13 mouse cellular contexts compared by ENCODE assay signal in the genomic region with DNA sequence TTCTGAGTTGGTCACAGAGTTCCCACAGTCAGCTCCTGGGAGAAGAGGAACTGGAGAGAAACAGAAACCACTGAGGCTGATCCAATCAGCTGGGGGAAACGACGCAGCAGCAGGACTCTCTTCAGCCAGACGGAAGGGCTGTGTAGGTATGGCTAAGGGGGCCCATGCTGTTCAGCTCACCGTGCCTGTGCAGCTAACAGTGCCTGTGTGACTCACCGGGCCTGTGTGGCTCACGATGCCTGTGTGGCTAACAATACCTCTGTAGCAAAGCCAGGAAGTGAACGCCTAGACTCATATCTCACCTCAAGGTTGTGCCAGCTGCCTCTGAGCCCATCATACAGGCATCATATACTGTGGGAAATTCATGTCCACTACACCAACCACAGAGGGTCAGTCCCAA. TPM values are rescaled to one million over a fixed set of nuclear protein-coding genes. Genes with fewer than 3 reads are reported as not detected.
DNase-seq lines count a peak whose midpoint lies in the region; ATAC-seq and TF ChIP-seq lines count a peak whose summit lies in the region.
"Had no signal": no experiment of that assay in that cellular context is flagged by ENCODE, and none has a peak within 500 bp of the region (broad histone marks: within the 10 kb centered on the region; RNA-seq: fewer than 3 reads in every experiment).

No protein-coding gene starts in this region.

- H3K27ac ChIP-seq in heart, postnatal 0 days (ENCODE audit: low read depth), result no peak overlapping the region
- no peak overlapping the region for H3K27ac ChIP-seq in neural tube, embryonic 15.5 days (replicated peaks)
- H3K27ac ChIP-seq: neural tube, embryonic 13.5 days had no signal

- no peaks in the 10 kb centered on the region for H3K27me3 ChIP-seq in heart, postnatal 0 days (ENCODE audit: control insufficient read depth, insufficient read depth, low read length)
- no peaks in the 10 kb centered on the region for H3K27me3 ChIP-seq in neural tube, embryonic 15.5 days (replicated peaks)
- H3K27me3 ChIP-seq: neural tube, embryonic 13.5 days had no signal

- 51% methylated on average over 7 of the region's 7 CpGs for WGBS in heart, postnatal 0 days
- 81% methylated on average over 7 of the region's 7 CpGs for WGBS in neural tube, embryonic 15.5 days

- peaks cover 24% of the 10 kb centered on the region for H3K4me1 ChIP-seq in heart, postnatal 0 days (ENCODE audit: control insufficient read depth, insufficient read depth)
- peaks cover 9% of the 10 kb centered on the region for H3K4me1 ChIP-seq in neural tube, embryonic 15.5 days

- TF ChIP-seq CTCF in heart, postnatal 0 days (IDR thresholded peaks at IDR 0.05; ENCODE audit: low read depth), result no peak

- H3K36me3 ChIP-seq in heart, postnatal 0 days (replicated peaks; ENCODE audit: control insufficient read depth, insufficient read depth, low read length), result no peaks in the 10 kb centered on the region
- peaks cover 4% of the 10 kb centered on the region; the same call in 1 of the 2 replicates for H3K36me3 ChIP-seq in neural tube, embryonic 15.5 days

- no peak for TF ChIP-seq EP300 in heart, postnatal 0 days (IDR thresholded peaks at IDR 0.05; ENCODE audit: low read depth)

- no peak overlapping the region for H3K9ac ChIP-seq in heart, postnatal 0 days (replicated peaks; ENCODE audit: low read depth, low read length)
- H3K9ac ChIP-seq in neural tube, embryonic 15.5 days (replicated peaks), result no peak overlapping the region
- H3K9ac ChIP-seq: neural tube, embryonic 13.5 days had no signal

- H3K9me3 ChIP-seq in heart, postnatal 0 days (replicated peaks; ENCODE audit: control insufficient read depth, low read length), result no peaks in the 10 kb centered on the region
- H3K9me3 ChIP-seq in neural tube, embryonic 15.5 days (replicated peaks), result no peaks in the 10 kb centered on the region
- H3K9me3 ChIP-seq: neural tube, embryonic 13.5 days had no signal

- H3K4me2 ChIP-seq in heart, postnatal 0 days (ENCODE audit: low read depth, low read length), result no peak overlapping the region
- H3K4me2 ChIP-seq in neural tube, embryonic 15.5 days, result no peak overlapping the region
- H3K4me2 ChIP-seq: neural tube, embryonic 13.5 days had no signal

- DNase-seq in heart, postnatal 0 days (ENCODE audit: low spot score), result no peak
- no peak for DNase-seq in heart, adult 9 months (ENCODE audit: low spot score in 2 of 2)
- peak; percentile 36 to 51 for DNase-seq in B cell, adult 2 months
- peak; percentile 70 for DNase-seq in brain, adult 2 months (ENCODE audit: low read depth, low spot score)
- DNase-seq in cerebellum, postnatal 4 days (ENCODE audit: low spot score in 2 of 2), result no peak
- no peak for DNase-seq in urinary bladder, adult 2 months (ENCODE audit: low spot score)
- DNase-seq: cerebellum, adult 9-11 months; gastrocnemius, postnatal 14 days; heart, postnatal 36 days; kidney, postnatal 4 days had no signal

- ATAC-seq in heart, postnatal 0 days (ENCODE audit: insufficient read depth, low read depth), result 0 out of 2 replicates have a peak, but pooled peaks have one; percentile 33
- ATAC-seq in monocyte, adult 5-6 weeks (replicated peaks; ENCODE audit: insufficient number of reproducible peaks, low FRiP score, low TSS enrichment, poor library complexity, severe bottlenecking), result peak; percentile 52
- no peak for ATAC-seq in neural tube, embryonic 15.5 days (ENCODE audit: low FRiP score)

- no peak overlapping the region for H3K4me3 ChIP-seq in heart, postnatal 0 days (ENCODE audit: low read depth, low read length)
- H3K4me3 ChIP-seq in neural tube, embryonic 15.5 days (replicated peaks), result no peak overlapping the region
- H3K4me3 ChIP-seq: neural tube, embryonic 13.5 days had no signal

RNA-seq across cellular contexts. Expression of gene Agpat3, which starts 48.6 kb away (rescaled TPM):
- total RNA-seq in heart, postnatal 0 days (2014; rRNA removed; ENCODE audit: low replicate concordance), result 151 and 164 TPM in 2 replicates
- 173 and 182 TPM in 2 replicates for polyA plus RNA-seq in heart, postnatal 0 days (2015; fragmentation: Nextera tagmentation; extraction: Ambion mirVana)
- 40.0 to 87.7 TPM (median 46.4 TPM) in 3 replicates for total RNA-seq in monocyte, adult 5-6 weeks (2017)
- polyA plus RNA-seq in neural tube, embryonic 15.5 days (2015; fragmentation: Nextera tagmentation; extraction: Ambion mirVana), result 77.4 and 77.6 TPM in 2 replicates
- polyA plus RNA-seq in urinary bladder, adult 2 months (2012; rRNA removed), result 75.1 and 81.3 TPM in 2 replicates

RNA-seq across cellular contexts. Expression of gene Trappc10, which starts 59.2 kb away (rescaled TPM):
- total RNA-seq in heart, postnatal 0 days (2014; rRNA removed; ENCODE audit: low replicate concordance), result 51.0 and 53.3 TPM in 2 replicates
- polyA plus RNA-seq in heart, postnatal 0 days (2015; fragmentation: Nextera tagmentation; extraction: Ambion mirVana), result 13.2 and 13.6 TPM in 2 replicates
- 30.4 to 42.5 TPM (median 37.6 TPM) in 3 replicates for total RNA-seq in monocyte, adult 5-6 weeks (2017)
- polyA plus RNA-seq in neural tube, embryonic 15.5 days (2015; fragmentation: Nextera tagmentation; extraction: Ambion mirVana), result 23.1 and 28.4 TPM in 2 replicates
- 38.1 and 41.0 TPM in 2 replicates for polyA plus RNA-seq in urinary bladder, adult 2 months (2012; rRNA removed)

Comparison
In these comparisons a context has a peak if more than half of its experiments do, and no peak if none do; other contexts are left out.
1. DNase-seq: peak in B cell, adult 2 months (2 of 2) and brain, adult 2 months (single experiment); none in heart, postnatal 0 days (single experiment), heart, adult 9 months (0 of 2), cerebellum, postnatal 4 days (0 of 2) and urinary bladder, adult 2 months (single experiment).